Mouse (Mus musculus): ENCODE data around the gene Gsk3b.

DNA sequence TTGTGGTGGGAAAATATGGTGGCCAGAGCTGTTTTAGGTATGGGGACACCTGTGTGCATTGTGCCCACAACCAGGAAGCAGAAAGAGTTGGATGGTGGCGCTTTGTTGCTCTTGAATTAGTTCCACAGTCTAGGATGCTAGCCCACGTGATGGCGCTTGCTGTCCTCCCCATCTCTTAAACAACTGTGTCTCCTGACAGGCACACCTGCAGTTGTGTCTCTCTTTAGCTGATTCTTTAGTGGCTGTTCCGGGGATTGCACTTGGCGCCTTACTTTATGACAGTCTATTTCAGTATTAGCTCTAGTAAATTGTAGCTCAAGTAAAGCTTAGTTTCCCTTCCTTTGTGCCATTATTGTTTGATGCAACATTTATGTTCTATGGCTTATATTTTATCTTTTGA lies 80.2 kb downstream of the Gsk3b start:
- TF ChIP-seq CTCF (conservative IDR thresholded peaks at IDR 0.05; ENCODE audit: low read length), result peak; percentile 19; the same call in 1 of the 2 replicates
- TF ChIP-seq NANOG (IDR thresholded peaks at IDR 0.05; ENCODE audit: borderline replicate concordance, low read length), result no peak
